Mouse (Mus musculus) liver, adult 2 months (tissue): ENCODE measurements at regions not wholly inside any gene's neighbourhood (a gene's known extent, or its start where the extent isn't known, plus 50 kb on each side); places are given as distances from the start of the nearest gene placed in this dataset.

ENCODE experiments used
- CTCF ChIP-seq: fragments of 200-500 bp; IDR thresholded peaks from 2 replicates; pipeline ENCODE4 v1.5.1; 2011; ENCODE audit warnings: low read depth, low read length, control low read depth
- POLR2A ChIP-seq: fragments of 200-500 bp; IDR thresholded peaks from 2 replicates; pipeline ENCODE4 v1.6.1; 2011; ENCODE audit warnings: low read length, control low read depth; ENCODE audit not compliant: insufficient read depth; ENCODE audit errors: extremely low read depth

DNA sequence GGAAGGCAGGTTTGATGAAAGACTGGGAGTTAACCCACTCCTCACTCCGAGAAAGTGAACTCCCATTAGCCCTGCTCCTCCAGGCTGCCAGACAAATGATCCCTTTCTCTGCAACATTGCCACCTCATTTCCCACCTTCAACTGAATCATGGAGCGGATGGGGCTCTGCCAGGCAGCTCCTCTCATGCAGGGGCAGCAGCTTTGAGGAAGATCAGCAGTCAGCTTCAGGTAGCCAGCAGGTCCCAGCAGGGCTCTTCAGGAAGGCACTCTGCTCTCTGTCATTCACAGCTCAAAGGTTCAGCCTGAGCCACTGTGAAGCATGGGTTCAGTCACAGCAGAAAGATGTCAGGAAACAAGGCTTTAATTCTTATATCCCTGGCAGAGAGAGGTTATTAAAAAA lies 282.9 kb downstream of the Sv2b start:
- no peak for TF ChIP-seq POLR2A
- TF ChIP-seq CTCF = no peak
